Mouse (Mus musculus) liver, embryonic 14.5 days (tissue): ENCODE results near the gene Lmbr1.
A peak's percentile ranks its signal among the peaks of the same experiment; 100 is the strongest.

ENCODE experiments used
- CTCF ChIP-seq: IDR thresholded peaks from 2 replicates; pipeline ENCODE4 v1.5.1; 2016; ENCODE audit warnings: antibody characterized with exemption, low read depth, control low read depth
- EP300 ChIP-seq: IDR thresholded peaks from 2 replicates; pipeline ENCODE4 v1.6.1; 2016; ENCODE audit warnings: antibody characterized with exemption, low read depth

DNA sequence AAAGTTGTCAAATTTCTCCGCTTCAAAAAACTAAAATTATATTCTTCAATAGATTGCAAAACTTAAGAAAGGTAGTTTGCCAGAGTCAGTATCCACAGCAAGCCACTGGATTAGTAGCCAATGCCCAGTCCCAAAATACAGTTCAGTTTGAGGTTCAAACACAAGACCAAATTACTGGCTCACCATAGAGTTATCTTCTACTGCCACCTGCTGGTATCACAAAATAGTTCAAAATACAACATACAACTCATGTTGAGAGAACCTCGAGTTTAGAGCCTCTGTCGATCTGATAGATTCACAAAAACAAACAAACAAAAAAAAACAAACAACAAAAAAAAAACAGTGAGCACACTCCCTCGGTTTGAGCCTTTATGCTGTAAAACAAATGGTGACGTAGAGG is 42.4 kb downstream of the Lmbr1 start:
- TF ChIP-seq CTCF: peak; percentile 42; the same call in 1 of the 2 replicates
- TF ChIP-seq EP300: no peak
